Mouse (Mus musculus) liver, embryonic 14.5 days (tissue): Measurements from ENCODE around the gene Alx3.

Source experiments
- CTCF ChIP-seq: IDR thresholded peaks from 2 replicates; pipeline ENCODE4 v1.5.1; 2016; ENCODE audit warnings: antibody characterized with exemption, low read depth, control low read depth
- EP300 ChIP-seq: IDR thresholded peaks from 2 replicates; pipeline ENCODE4 v1.6.1; 2016; ENCODE audit warnings: antibody characterized with exemption, low read depth

GRCm38 (mm10) chr3:107567766-107568165, 27.1 kb upstream of the Alx3 start:
- TF ChIP-seq CTCF = no peak
- no peak for TF ChIP-seq EP300
